Mouse (Mus musculus) C2C12 (cell line): ENCODE measurements around the gene Acod1.

Source experiments
- CTCF ChIP-seq: IDR thresholded peaks from one replicate; pipeline ENCODE4 v1.5.1; 2011; ENCODE audit not compliant: control insufficient read depth, insufficient read depth, insufficient read length
- MYOG ChIP-seq: IDR thresholded peaks from one replicate; pipeline ENCODE4 v1.6.1; 2011; ENCODE audit not compliant: control insufficient read depth, insufficient read length; ENCODE audit errors: extremely low read depth
- USF1 ChIP-seq: IDR thresholded peaks from one replicate; pipeline ENCODE4 v1.6.1; 2011; ENCODE audit warnings: low read depth, mild to moderate bottlenecking, control low read depth, moderate library complexity

DNA sequence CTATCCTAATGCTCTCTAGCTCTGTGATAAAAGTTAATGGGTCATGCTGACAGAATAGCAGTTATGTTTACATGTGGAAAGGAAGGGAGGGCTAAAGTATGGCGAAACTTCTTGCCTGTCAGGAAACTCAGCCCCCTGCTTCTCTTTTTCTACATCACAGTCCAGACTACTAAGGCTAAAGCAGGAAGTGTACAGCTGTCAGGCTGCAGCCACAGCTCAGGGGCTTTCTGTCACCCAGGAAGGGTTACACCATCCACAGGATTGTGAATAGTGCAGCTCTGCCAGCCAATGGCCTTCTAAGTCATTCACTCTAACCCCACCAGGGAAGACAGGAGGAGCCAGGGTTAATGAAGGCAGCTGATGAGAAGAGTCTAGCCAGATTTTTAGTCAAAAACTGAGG lies 12.2 kb downstream of the Acod1 start:
- TF ChIP-seq USF1, result no peak
- TF ChIP-seq CTCF, result no peak
- no peak for TF ChIP-seq MYOG
